Mouse (Mus musculus) thymus, postnatal 25 days (tissue): ENCODE data around the gene Olfr69.
"Not testable (repeated sequence)": the region's sequence is repeated elsewhere in the genome, so short reads cannot be mapped to it uniquely, and the experiment has no call there.

Experiments
- DNase-seq: peaks from one replicate; pipeline ENCODE4 v3.0.0; 2022

Olfr69 gene

DNA sequence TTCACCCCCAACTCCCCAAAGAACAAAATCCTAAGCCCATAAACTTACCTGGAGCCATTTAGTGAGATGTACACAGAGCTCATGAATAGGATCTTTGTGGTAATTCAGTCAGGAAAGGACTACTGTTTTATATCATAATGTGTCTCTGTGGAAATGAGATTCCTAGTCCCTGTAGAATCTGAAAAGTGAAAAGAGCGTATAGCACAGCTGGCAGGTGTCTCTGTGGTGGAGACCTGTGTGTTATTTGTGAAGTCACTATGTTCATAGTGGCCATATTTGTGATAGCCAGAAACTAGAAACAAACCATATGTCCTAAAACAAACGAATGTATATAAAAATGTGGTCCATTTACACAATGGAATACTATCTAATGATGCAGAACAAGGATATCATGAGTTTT is at the start of gene Olfr69:
Gene Olfr69 (minus strand): TSS at position 101 of the 400 bp plus-strand sequence.
- no peak for DNase-seq

DNA sequence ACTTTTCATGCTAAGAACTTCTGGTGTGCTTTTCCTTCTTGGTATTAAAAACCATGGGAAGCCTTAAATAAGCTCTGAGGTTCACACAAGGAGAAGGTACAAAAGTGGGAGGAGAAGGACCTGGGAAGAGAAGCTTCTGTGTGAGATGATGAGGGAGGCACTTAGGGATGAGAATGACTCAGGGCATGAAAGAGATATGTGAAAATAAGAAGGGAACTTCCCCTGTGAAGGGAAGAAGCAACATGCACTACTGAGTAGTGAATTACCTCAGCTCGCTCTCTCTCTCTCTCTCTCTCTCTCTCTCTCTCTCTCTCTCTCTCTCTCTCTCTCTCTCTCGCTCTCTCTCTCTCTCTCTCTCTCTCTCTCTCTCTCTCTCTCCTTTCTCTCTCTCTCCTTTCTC is 43.7 kb upstream of the Olfr69 start:
- not testable (repeated sequence) for DNase-seq

- no peak for DNase-seq
These were observed 42.4 kb upstream of the Olfr69 start, which contains the start of gene Hbb-bt for GRCm38 (mm10) chr7:103813766-103814165. TSS of gene Hbb-bt (minus strand) at chr7:103813996.

DNA sequence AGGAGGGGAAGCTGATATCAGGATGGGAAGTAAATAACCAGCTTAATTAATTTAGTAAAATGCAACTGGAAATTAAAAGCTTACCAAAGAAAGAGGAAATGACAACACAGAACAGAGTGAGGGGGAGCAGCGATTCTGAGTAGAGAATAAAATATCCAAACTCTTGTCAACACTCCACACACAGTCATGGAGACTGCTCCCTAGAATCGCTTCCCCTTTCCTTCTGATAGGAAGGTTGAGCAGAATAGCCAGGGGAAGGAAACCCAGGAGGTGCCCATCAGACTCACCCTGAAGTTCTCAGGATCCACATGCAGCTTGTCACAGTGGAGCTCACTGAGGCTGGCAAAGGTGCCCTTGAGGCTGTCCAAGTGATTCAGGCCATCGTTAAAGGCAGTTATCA is 41.8 kb upstream of the Olfr69 start:
- DNase-seq, result not testable (repeated sequence)

DNA sequence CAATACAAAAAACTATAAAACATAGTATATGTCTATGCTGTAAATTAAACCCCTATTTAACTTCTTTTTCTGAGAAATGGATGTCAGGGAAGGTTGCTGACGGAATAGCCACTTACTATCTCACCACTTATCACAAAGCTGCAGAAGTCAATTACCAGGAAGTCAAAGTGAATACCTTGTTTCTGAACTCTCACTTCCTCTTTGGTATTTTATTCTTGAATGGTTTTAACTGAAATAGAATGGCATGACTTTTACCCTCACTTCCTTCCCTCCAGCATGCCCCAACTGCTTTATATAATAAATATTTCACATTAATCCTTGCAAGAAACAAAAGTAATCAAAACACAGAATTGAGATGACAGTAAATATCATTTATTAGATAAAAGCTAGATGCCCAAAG is 40.8 kb upstream of the Olfr69 start:
- DNase-seq, result no peak

DNA sequence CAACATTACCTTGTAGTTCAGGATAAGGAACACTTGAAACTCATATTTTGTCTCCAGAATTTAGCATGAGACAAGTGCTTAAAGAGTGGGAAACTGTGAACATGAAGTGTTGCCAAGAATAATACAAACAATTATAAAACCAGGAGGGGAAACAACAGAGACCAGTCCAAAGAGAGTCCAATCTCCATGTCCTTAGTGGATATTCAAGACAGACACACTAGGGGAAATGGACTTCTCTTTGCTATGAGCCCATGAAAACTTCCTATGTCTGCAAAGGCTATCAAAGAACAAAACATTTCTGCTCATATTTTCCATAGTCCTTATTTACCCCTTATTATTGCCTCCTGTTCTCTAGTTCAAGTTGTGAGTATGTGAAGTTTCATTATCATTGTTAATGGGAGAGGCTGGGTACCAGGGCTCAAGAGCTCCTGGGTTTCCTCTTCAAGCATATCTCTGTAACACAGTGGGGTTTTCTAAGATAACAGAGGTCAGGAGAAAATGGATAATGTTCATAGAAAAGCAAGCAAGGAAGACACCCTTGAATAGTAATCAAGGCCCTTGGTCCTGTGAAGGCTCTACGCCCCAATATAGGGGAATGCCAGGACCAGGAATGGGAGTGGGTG is 39.9 kb upstream of the Olfr69 start:
- DNase-seq, result no peak

DNA sequence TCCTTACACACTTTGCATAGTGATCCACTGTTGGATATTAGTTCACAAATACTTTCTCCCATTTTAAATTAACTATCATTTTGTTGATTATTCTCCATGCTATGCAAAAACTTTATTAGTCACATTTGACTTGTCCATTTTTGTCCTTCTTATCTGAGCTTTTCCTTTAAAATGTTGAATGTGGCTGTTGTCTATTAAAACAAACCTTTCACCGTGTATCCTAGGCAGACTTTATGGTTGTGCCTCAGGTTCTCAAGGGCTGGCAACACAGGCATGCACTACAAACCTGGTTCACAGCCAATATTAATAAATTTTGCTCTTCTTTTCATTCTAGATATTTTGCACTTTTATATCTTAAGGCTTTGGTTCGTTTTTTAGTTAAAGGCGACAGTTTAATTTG is 39.4 kb upstream of the Olfr69 start:
- DNase-seq, result no peak

- no peak for DNase-seq
These were observed 38.9 kb upstream of the Olfr69 start for GRCm38 (mm10) chr7:103810296-103810695.

DNA sequence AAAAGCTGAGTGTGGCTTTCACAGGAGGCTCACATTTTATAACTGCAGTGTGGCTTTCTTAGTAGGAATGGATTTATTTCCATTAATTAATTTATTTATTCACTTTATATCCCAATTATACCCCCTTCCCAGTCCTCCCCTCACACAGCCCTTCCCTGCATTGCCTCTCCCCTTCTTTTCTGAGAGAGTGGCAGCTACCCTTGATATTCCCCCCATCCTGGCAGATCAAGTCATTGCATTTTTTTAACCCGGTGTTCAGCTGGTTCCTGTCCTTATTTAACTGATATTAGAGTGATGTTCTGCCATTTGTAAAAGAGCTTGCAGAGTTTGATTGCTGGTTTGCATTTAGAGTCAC is 38.4 kb upstream of the Olfr69 start:
- no peak for DNase-seq

GRCm38 (mm10) chr7:103808971-103809800 is 37.8 kb upstream of the Olfr69 start:
- no peak for DNase-seq

- DNase-seq, result not testable (repeated sequence)
These were observed 36.7 kb upstream of the Olfr69 start for GRCm38 (mm10) chr7:103808120-103808519.

GRCm38 (mm10) chr7:103806856-103807255 is 35.5 kb upstream of the Olfr69 start:
- DNase-seq, result peak; percentile 3

GRCm38 (mm10) chr7:103792669-103793388 is 21.4 kb upstream of the Olfr69 start:
- no peak for DNase-seq

- no peak for DNase-seq
These were observed 20.3 kb upstream of the Olfr69 start, which contains the start of gene Olfr67 for GRCm38 (mm10) chr7:103791721-103792120. TSS of gene Olfr67 (minus strand) at chr7:103791821.

- DNase-seq, result no peak
These were observed 8.2 kb upstream of the Olfr69 start, which contains the start of gene Olfr68 for GRCm38 (mm10) chr7:103779598-103779997. TSS of gene Olfr68 (minus strand) at chr7:103779698.

- DNase-seq, result not testable (repeated sequence)
These were observed 6.3 kb upstream of the Olfr69 start for GRCm38 (mm10) chr7:103777652-103778051.

GRCm38 (mm10) chr7:103767687-103768086 is 3.7 kb downstream of the Olfr69 start:
- not testable (repeated sequence) for DNase-seq

DNA sequence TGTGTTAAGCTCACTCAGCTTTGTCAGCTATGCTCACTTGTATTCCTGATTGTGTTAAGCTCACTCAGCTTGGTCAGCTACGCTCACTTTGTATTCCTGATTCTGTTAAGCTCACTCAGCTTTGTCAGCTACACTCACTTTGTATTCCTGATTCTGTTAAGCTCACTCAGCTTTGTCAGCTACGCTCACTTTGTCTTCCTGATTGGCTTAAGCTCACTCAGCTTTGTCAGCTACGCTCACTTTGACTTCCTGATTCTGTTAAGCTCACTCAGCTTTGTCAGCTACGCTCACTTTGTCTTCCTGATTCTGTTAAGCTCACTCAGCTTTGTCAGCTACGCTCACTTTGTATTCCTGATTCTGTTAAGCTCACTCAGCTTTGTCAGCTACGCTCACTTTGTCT is 9.2 kb downstream of the Olfr69 start:
- DNase-seq, result not testable (repeated sequence)

DNA sequence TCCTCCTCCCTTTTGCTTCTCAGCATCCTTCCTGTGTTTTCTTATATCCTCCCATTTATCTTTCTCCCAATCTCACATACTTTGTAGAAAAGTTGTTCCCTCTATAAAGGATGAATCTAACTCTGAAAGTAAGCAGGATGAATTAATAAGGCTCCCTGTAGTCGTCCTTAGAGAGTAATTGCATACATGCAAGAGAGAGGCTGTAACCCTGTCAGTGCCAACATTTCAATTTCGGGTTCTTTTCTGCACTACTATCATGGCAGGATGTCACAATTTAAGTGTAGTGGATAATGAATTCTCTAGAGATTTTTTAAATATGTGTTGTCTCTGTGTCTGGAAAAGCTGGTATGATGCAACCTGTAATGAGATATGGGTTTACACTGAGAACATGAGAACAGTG is 14.2 kb downstream of the Olfr69 start, which contains the start of gene Olfr630:
Gene Olfr630 (minus strand): TSS at position 101 of the 400 bp plus-strand sequence.
- DNase-seq, result no peak

GRCm38 (mm10) chr7:103744843-103745242 is 26.6 kb downstream of the Olfr69 start, which contains the start of gene Olfr629:
TSS of gene Olfr629 (minus strand) at chr7:103744943.
- no peak for DNase-seq

GRCm38 (mm10) chr7:103730074-103730473 is 41.3 kb downstream of the Olfr69 start, which contains the start of gene Olfr628:
TSS of gene Olfr628 (plus strand) at chr7:103730374.
- no peak for DNase-seq

DNA sequence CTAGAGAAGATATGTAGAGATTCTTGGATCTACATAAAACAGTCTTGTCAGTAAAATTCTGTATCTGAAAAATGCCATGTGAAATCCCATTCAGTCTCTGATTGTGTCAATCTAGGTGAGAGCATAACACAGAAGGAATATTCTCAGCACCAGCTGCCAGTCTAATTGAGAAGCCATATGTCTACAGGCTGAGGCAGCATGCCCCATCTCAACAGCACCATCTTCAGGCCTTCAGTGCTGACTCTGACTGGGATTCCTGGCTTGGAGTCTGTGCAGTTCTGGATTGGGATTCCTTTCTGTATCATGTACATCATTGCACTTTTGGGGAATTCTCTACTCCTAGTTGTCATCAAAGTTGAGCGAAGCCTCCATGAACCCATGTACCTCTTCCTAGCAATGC is 55.0 kb downstream of the Olfr69 start:
- not testable (repeated sequence) for DNase-seq
